Mouse (Mus musculus) erythroid progenitor cell, adult 5-6 weeks (primary cell): Measurements from ENCODE around the gene Nans. TPM values are rescaled to one million over a fixed set of nuclear protein-coding genes. Genes with fewer than 3 reads are reported as not detected.

Source experiments
- total RNA-seq, 2 experiments: library from RNA; stranded (forward) in 1 of 2; stranded (reverse) in 1 of 2; fragments of 150-400 nt in 1 of 2; fragments of 186-747, 209-891 nt in 1 of 2; gene quantifications; 2 replicates each; pipeline versions ENCODE4 v1.2.3 to v1.2.4; 2015 to 2017; ENCODE audit warnings: low replicate concordance in 2 of 2

Nans gene
- total RNA-seq, 2 experiments from 2014 or later: 22.1 to 25.6 TPM

Other genes with a start within 250 kb of the Nans start
- not detected in 2 replicates for gene Foxe1, start 145.6 kb upstream of the Nans start, total RNA-seq (2015; ENCODE audit: low replicate concordance)
- gene Foxe1, start 145.6 kb upstream of the Nans start, total RNA-seq (2017; ENCODE audit: low replicate concordance): not detected in 2 replicates
- gene Trmo, start 99.8 kb upstream of the Nans start, total RNA-seq (2015; ENCODE audit: low replicate concordance): 89.0 and 90.1 TPM in 2 replicates
- gene Trmo, start 99.8 kb upstream of the Nans start, total RNA-seq (2017; ENCODE audit: low replicate concordance): 49.6 and 97.9 TPM in 2 replicates
- 1,402 and 1,484 TPM in 2 replicates for gene Hemgn, start 75.7 kb upstream of the Nans start, total RNA-seq (2015; ENCODE audit: low replicate concordance)
- gene Hemgn, start 75.7 kb upstream of the Nans start, total RNA-seq (2017; ENCODE audit: low replicate concordance): 1,540 and 1,607 TPM in 2 replicates
- 1,527 and 1,581 TPM in 2 replicates for gene Anp32b, start 38.3 kb upstream of the Nans start, total RNA-seq (2015; ENCODE audit: low replicate concordance)
- 312 and 462 TPM in 2 replicates for gene Anp32b, start 38.3 kb upstream of the Nans start, total RNA-seq (2017; ENCODE audit: low replicate concordance)
- gene Trim14, start 46.9 kb downstream of the Nans start, total RNA-seq (2015; ENCODE audit: low replicate concordance): 2.5 and 2.9 TPM in 2 replicates
- 9.2 TPM in 1 of 2 replicates, not detected in the other for gene Trim14, start 46.9 kb downstream of the Nans start, total RNA-seq (2017; ENCODE audit: low replicate concordance)
- gene Coro2a, start 113.0 kb downstream of the Nans start, total RNA-seq (2015; ENCODE audit: low replicate concordance): 13.0 and 15.9 TPM in 2 replicates
- gene Coro2a, start 113.0 kb downstream of the Nans start, total RNA-seq (2017; ENCODE audit: low replicate concordance): 2.6 and 3.3 TPM in 2 replicates
- 0.84 TPM in 1 of 2 replicates, not detected in the other for gene Tbc1d2, start 161.0 kb downstream of the Nans start, total RNA-seq (2015; ENCODE audit: low replicate concordance)
- 0.39 and 0.91 TPM in 2 replicates for gene Tbc1d2, start 161.0 kb downstream of the Nans start, total RNA-seq (2017; ENCODE audit: low replicate concordance)